Mouse (Mus musculus): ENCODE data around the gene Ckmt1. TPM values are rescaled to one million over a fixed set of nuclear protein-coding genes. Genes with fewer than 3 reads are reported as not detected.

The Ckmt1 gene
- total RNA-seq (2014; rRNA removed; ENCODE audit: low replicate concordance) = 0.54 and 1.4 TPM in 2 replicates
- polyA plus RNA-seq (2015; fragmentation: Nextera tagmentation; extraction: Ambion mirVana) = 2.6 TPM in 2 replicates

- H3K36me3 ChIP-seq (replicated peaks; ENCODE audit: control insufficient read depth, insufficient read depth, low read length) = no peaks in the 10 kb centered on the region
- no peaks in the 10 kb centered on the region for H3K9me3 ChIP-seq (replicated peaks; ENCODE audit: control insufficient read depth, low read length)
- no peak for TF ChIP-seq EP300 (IDR thresholded peaks at IDR 0.05; ENCODE audit: low read depth)
- TF ChIP-seq CTCF (IDR thresholded peaks at IDR 0.05; ENCODE audit: low read depth) = no peak
- DNase-seq (ENCODE audit: low spot score) (no peak), ATAC-seq (ENCODE audit: insufficient read depth, low read depth) (no peak)
- peaks cover 36% of the 10 kb centered on the region for H3K27me3 ChIP-seq (ENCODE audit: control insufficient read depth, insufficient read depth, low read length)
- H3K4me3 ChIP-seq (ENCODE audit: low read depth, low read length) = no peak within 1 kb of the TSS
- no peak within 1 kb of the TSS for H3K4me2 ChIP-seq (ENCODE audit: low read depth, low read length)
- no peak within 1 kb of the TSS for H3K9ac ChIP-seq (replicated peaks; ENCODE audit: low read depth, low read length)
- 32% methylated on average over 5 of the region's 5 CpGs for WGBS
- H3K27ac ChIP-seq (ENCODE audit: low read depth) = no peak within 1 kb of the TSS
- peaks cover 9% of the 10 kb centered on the region for H3K4me1 ChIP-seq (ENCODE audit: control insufficient read depth, insufficient read depth)
Measured at GRCm38 (mm10) chr2:121357494-121357893, at the start of gene Ckmt1. TSS of gene Ckmt1 (plus strand) at chr2:121357714.

DNA sequence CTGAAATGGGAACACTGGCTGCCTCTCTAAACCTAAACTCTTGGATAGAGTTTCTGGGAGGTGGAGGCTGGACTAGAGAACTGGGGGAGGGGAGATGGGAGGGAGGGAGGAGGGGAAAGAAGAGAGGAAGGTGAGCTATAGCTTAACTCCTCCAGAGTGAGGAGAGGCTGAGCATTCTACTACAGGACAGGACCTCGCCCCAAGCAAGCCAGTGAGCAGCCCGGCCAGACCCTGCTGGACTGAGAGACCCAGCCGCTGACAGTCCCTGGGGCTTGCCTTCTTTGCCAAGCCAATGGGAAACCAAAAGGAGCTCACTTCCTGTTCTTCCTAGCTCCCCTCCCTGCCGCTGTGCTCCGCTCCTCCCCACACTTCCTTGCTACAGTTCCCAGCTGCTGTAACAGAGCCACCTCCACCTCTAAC, 48.5 kb upstream of the Ckmt1 start:
- 24% methylated on average over 5 of the region's 5 CpGs for WGBS
- H3K4me3 ChIP-seq (ENCODE audit: low read depth, low read length) = no peak overlapping the region
- TF ChIP-seq EP300 (IDR thresholded peaks at IDR 0.05; ENCODE audit: low read depth) = no peak
- no peak for TF ChIP-seq CTCF (IDR thresholded peaks at IDR 0.05; ENCODE audit: low read depth)
- H3K36me3 ChIP-seq (replicated peaks; ENCODE audit: control insufficient read depth, insufficient read depth, low read length) = peaks cover 41% of the 10 kb centered on the region
- DNase-seq (ENCODE audit: low spot score) (peak; percentile 25), ATAC-seq (ENCODE audit: insufficient read depth, low read depth) (0 out of 2 replicates have a peak, but pooled peaks have one; percentile 23)
- no peaks in the 10 kb centered on the region for H3K4me1 ChIP-seq (ENCODE audit: control insufficient read depth, insufficient read depth)
- H3K9ac ChIP-seq (replicated peaks; ENCODE audit: low read depth, low read length) = no peak overlapping the region
- H3K27me3 ChIP-seq (ENCODE audit: control insufficient read depth, insufficient read depth, low read length) = no peaks in the 10 kb centered on the region
- 0 out of 2 replicates have a peak overlapping the region, but pooled peaks have one; percentile 2 for H3K27ac ChIP-seq (ENCODE audit: low read depth)
- no peaks in the 10 kb centered on the region for H3K9me3 ChIP-seq (replicated peaks; ENCODE audit: control insufficient read depth, low read length)
- peak overlapping the region; percentile 36 for H3K4me2 ChIP-seq (ENCODE audit: low read depth, low read length)

DNA sequence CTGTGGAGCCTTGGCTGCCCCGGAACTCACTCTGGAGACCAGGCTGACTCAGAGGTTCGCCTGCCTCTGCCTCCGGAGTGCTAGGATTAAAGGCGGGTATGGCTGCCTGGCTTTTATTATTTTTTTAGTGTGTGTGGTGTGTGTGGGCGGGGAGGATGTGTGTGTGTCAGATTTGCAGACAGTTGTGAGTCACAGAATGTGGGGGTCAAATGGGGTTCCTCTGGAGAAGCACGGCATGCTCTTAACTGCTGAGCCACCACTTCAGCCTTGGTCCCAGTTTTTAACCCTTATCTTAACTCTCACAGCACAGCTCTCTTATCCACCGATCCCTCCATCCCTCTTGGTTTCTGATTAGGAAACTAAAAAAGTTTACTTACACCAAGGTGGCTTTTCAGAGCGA, 41.2 kb upstream of the Ckmt1 start:
- ATAC-seq (ENCODE audit: insufficient read depth, low read depth) = no peak
- TF ChIP-seq CTCF (IDR thresholded peaks at IDR 0.05; ENCODE audit: low read depth) = no peak
- no peak for TF ChIP-seq EP300 (IDR thresholded peaks at IDR 0.05; ENCODE audit: low read depth)
- Histone ChIP-seq H3K4me3 (ENCODE audit: low read depth, low read length) (no peak overlapping the region), H3K4me1 (ENCODE audit: control insufficient read depth, insufficient read depth) (no peaks in the 10 kb centered on the region), H3K27ac (ENCODE audit: low read depth) (no peak overlapping the region), H3K9ac (replicated peaks; ENCODE audit: low read depth, low read length) (no peak overlapping the region), H3K9me3 (replicated peaks; ENCODE audit: control insufficient read depth, low read length) (no peaks in the 10 kb centered on the region), H3K36me3 (replicated peaks; ENCODE audit: control insufficient read depth, insufficient read depth, low read length) (peaks cover 12% of the 10 kb centered on the region), H3K4me2 (ENCODE audit: low read depth, low read length) (no peak overlapping the region), H3K27me3 (ENCODE audit: control insufficient read depth, insufficient read depth, low read length) (no peaks in the 10 kb centered on the region)
- DNase-seq (ENCODE audit: low spot score) = no peak
- WGBS = 59% methylated on average over 8 of the region's 8 CpGs

DNA sequence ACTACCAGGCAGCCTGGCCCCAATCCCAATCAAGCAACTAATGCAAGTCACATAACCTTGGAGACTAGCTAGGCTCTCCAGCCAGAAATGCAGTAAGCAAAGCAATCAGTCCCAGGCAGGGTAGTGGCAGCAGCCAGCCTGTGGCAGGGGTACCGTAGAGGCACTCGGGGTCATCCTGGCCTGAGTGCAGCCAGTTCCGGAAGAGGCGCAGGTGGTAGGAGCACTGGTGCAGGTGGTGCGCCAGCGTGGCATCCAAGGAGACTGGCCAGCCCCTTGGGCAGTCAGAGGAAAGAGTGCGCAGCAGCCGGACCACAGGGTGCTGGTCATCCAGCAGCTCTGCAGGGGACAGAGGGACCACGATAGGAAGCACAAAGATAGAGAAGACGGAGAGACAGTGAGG, 34.5 kb upstream of the Ckmt1 start:
- TF ChIP-seq EP300 (IDR thresholded peaks at IDR 0.05; ENCODE audit: low read depth) = no peak
- no peak for TF ChIP-seq CTCF (IDR thresholded peaks at IDR 0.05; ENCODE audit: low read depth)
- 90% methylated on average over 10 of the region's 10 CpGs for WGBS
- Histone ChIP-seq H3K4me2 (ENCODE audit: low read depth, low read length) (no peak overlapping the region), H3K4me3 (ENCODE audit: low read depth, low read length) (no peak overlapping the region), H3K4me1 (ENCODE audit: control insufficient read depth, insufficient read depth) (no peaks in the 10 kb centered on the region), H3K27ac (ENCODE audit: low read depth) (no peak overlapping the region), H3K9me3 (replicated peaks; ENCODE audit: control insufficient read depth, low read length) (no peaks in the 10 kb centered on the region), H3K36me3 (replicated peaks; ENCODE audit: control insufficient read depth, insufficient read depth, low read length) (peaks cover 18% of the 10 kb centered on the region; the same call in 1 of the 2 replicates), H3K27me3 (ENCODE audit: control insufficient read depth, insufficient read depth, low read length) (no peaks in the 10 kb centered on the region), H3K9ac (replicated peaks; ENCODE audit: low read depth, low read length) (no peak overlapping the region)
- no peak for DNase-seq (ENCODE audit: low spot score)
- ATAC-seq (ENCODE audit: insufficient read depth, low read depth) = no peak

DNA sequence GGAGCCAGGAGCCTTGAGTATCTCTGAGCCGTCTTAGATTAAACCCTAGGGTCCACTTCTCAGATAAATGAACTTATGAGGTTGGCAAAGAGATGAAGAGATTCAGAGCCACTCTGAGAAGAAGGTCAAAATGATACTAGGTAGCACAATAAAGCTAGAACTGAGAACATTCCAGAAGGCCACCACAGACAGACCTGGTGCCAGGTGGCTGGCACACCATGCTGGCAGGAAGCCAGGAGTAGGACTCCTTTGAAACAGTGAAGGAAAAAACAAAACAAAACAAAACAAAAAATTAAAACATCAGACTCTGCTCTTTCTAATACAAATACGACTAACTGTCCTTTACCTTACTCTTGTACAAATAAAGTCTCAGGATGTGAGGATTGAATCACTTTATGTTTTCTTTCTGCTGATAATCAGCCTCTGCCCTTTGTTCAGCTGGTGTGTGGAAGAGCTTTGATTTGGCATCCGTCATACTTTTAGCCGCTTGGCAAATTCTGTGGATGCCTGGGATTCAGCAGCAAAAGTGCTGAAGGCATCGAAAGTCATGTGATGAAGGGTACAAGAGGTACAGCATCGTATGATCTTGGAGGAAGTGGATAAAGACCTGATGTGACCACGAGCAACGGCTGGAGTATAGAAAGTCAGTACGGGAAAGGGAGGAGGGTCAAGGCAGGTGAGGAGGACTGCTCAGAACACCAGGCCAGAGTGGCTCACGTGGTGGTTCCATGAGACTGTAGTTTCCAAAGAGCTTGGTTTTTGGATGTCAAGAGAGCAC, 33.6 kb upstream of the Ckmt1 start:
- 46% methylated on average over 10 of the region's 10 CpGs for WGBS
- peaks cover 20% of the 10 kb centered on the region; the same call in 1 of the 2 replicates for H3K36me3 ChIP-seq (replicated peaks; ENCODE audit: control insufficient read depth, insufficient read depth, low read length)
- H3K4me2 ChIP-seq (ENCODE audit: low read depth, low read length) = no peak overlapping the region
- no peak for TF ChIP-seq CTCF (IDR thresholded peaks at IDR 0.05; ENCODE audit: low read depth)
- no peak for TF ChIP-seq EP300 (IDR thresholded peaks at IDR 0.05; ENCODE audit: low read depth)
- no peaks in the 10 kb centered on the region for H3K4me1 ChIP-seq (ENCODE audit: control insufficient read depth, insufficient read depth)
- DNase-seq (ENCODE audit: low spot score) (no peak), ATAC-seq (ENCODE audit: insufficient read depth, low read depth) (peak; percentile 27; the same call in 1 of the 2 replicates)
- no peaks in the 10 kb centered on the region for H3K27me3 ChIP-seq (ENCODE audit: control insufficient read depth, insufficient read depth, low read length)
- no peak overlapping the region for H3K27ac ChIP-seq (ENCODE audit: low read depth)
- no peak overlapping the region for H3K4me3 ChIP-seq (ENCODE audit: low read depth, low read length)
- no peaks in the 10 kb centered on the region for H3K9me3 ChIP-seq (replicated peaks; ENCODE audit: control insufficient read depth, low read length)
- H3K9ac ChIP-seq (replicated peaks; ENCODE audit: low read depth, low read length) = no peak overlapping the region

All from heart, postnatal 0 days (tissue).